In genomic region chr6:138163920-138164319, GRCm38 (mm10) we compare ENCODE assay signal across 8 mouse cellular contexts. TPM values are rescaled to one million over a fixed set of nuclear protein-coding genes. Genes with fewer than 3 reads are reported as not detected.
DNase-seq lines count a peak whose midpoint lies in the region; ATAC-seq and TF ChIP-seq lines count a peak whose summit lies in the region.
"Had no signal": no experiment of that assay in that cellular context is flagged by ENCODE, and none has a peak within 500 bp of the region (broad histone marks: within the 10 kb centered on the region; RNA-seq: fewer than 3 reads in every experiment).

No protein-coding gene starts in this region.

- no peak overlapping the region for H3K27ac ChIP-seq in forebrain, postnatal 0 days (ENCODE audit: low read depth, low read length)
- H3K27ac ChIP-seq: hindbrain, embryonic 15.5 days had no signal

- H3K9ac ChIP-seq in forebrain, postnatal 0 days: no peak overlapping the region
- H3K9ac ChIP-seq: hindbrain, embryonic 15.5 days had no signal

- peak; percentile 19 for DNase-seq in kidney, adult 9 months
- DNase-seq in kidney, adult 11 months: no peak
- DNase-seq in 3134 (ENCODE audit: extremely low read depth, insufficient read length, low spot score): peak; percentile 18
- DNase-seq in 416B (ENCODE audit: low read depth): peak; percentile 29
- peak; percentile 51 for DNase-seq in forebrain, postnatal 0 days
- peak; percentile 47 for DNase-seq in mesoderm, embryonic 11.5 days (ENCODE audit: low read depth, low spot score)
- DNase-seq in urinary bladder, adult 2 months (ENCODE audit: low spot score): no peak

- H3K4me3 ChIP-seq in forebrain, postnatal 0 days (ENCODE audit: low read depth, low read length): no peak overlapping the region
- H3K4me3 ChIP-seq: hindbrain, embryonic 15.5 days had no signal

- WGBS in forebrain, postnatal 0 days: 78% methylated on average over 7 of the region's 7 CpGs

- no peaks in the 10 kb centered on the region for H3K4me1 ChIP-seq in forebrain, postnatal 0 days (ENCODE audit: insufficient read depth)
- H3K4me1 ChIP-seq: hindbrain, embryonic 15.5 days had no signal

- no peak overlapping the region for H3K4me2 ChIP-seq in forebrain, postnatal 0 days (ENCODE audit: low read depth)
- H3K4me2 ChIP-seq: hindbrain, embryonic 15.5 days had no signal

- no peaks in the 10 kb centered on the region for H3K9me3 ChIP-seq in forebrain, postnatal 0 days (ENCODE audit: low read length)
- H3K9me3 ChIP-seq: hindbrain, embryonic 15.5 days had no signal

- ATAC-seq in forebrain, postnatal 0 days: no peak

- H3K36me3 ChIP-seq in forebrain, postnatal 0 days (ENCODE audit: insufficient read depth): no peaks in the 10 kb centered on the region
- H3K36me3 ChIP-seq: hindbrain, embryonic 15.5 days had no signal

- TF ChIP-seq CTCF in forebrain, postnatal 0 days (IDR thresholded peaks at IDR 0.05; ENCODE audit: low read depth): peak; percentile 60

- no peaks in the 10 kb centered on the region for H3K27me3 ChIP-seq in forebrain, postnatal 0 days (ENCODE audit: insufficient read depth, low read length)
- H3K27me3 ChIP-seq: hindbrain, embryonic 15.5 days had no signal

RNA-seq across cellular contexts. Expression of gene Mgst1, which starts 23.8 kb away (rescaled TPM):
- 23.9 and 27.3 TPM in 2 replicates for total RNA-seq in forebrain, postnatal 0 days (2014; rRNA removed)
- 66.5 and 70.5 TPM in 2 replicates for polyA plus RNA-seq in forebrain, postnatal 0 days (2015; fragmentation: Nextera tagmentation; extraction: Ambion mirVana)
- polyA plus RNA-seq in urinary bladder, adult 2 months (2012; rRNA removed): 603 and 718 TPM in 2 replicates

Comparison
In these comparisons a context has a peak if more than half of its experiments do, and no peak if none do; other contexts are left out.
1. DNase-seq: peak in kidney, adult 9 months (single experiment), 3134 (single experiment), 416B (single experiment), forebrain, postnatal 0 days (single experiment) and mesoderm, embryonic 11.5 days (single experiment); none in kidney, adult 11 months (single experiment) and urinary bladder, adult 2 months (single experiment).